Mouse (Mus musculus): ENCODE results near the gene Brd9. TPM values are rescaled to one million over a fixed set of nuclear protein-coding genes. Genes with fewer than 3 reads are reported as not detected.

The Brd9 gene
- polyA plus RNA-seq (2016; fragmentation: Nextera tagmentation; extraction: Ambion mirVana) = 78.2 and 83.4 TPM in 2 replicates

- Histone ChIP-seq H3K4me3 (peak within 1 kb of the TSS; percentile 71), H3K27ac (peak within 1 kb of the TSS; percentile 60), H3K36me3 (peaks cover 26% of the 10 kb centered on the region), H3K9ac (peak within 1 kb of the TSS; percentile 76), H3K4me1 (peaks cover 16% of the 10 kb centered on the region), H3K27me3 (replicated peaks) (no peaks in the 10 kb centered on the region), H3K9me3 (no peaks in the 10 kb centered on the region), H3K4me2 (replicated peaks) (peak within 1 kb of the TSS; percentile 83)
- WGBS = under 1% methylated on average over 82 of the region's 82 CpGs
- ATAC-seq (ENCODE audit: low FRiP score, low read depth) = peak; percentile 98
These were observed at the start of gene Brd9, which contains the start of gene Trip13 for GRCm38 (mm10) chr13:73937321-73938176. TSS of gene Brd9 (plus strand) at chr13:73937811. TSS of gene Trip13 (minus strand) at chr13:73937784.

- no peak for ATAC-seq (ENCODE audit: low FRiP score, low read depth)
- Histone ChIP-seq H3K27me3 (replicated peaks) (no peaks in the 10 kb centered on the region), H3K9ac (no peak overlapping the region), H3K4me3 (no peak overlapping the region), H3K36me3 (no peaks in the 10 kb centered on the region), H3K4me2 (replicated peaks) (no peak overlapping the region), H3K9me3 (no peaks in the 10 kb centered on the region; the same call in 1 of the 2 replicates), H3K4me1 (no peaks in the 10 kb centered on the region), H3K27ac (no peak overlapping the region)
- 63% methylated on average over 6 of the region's 6 CpGs for WGBS
These were observed 45.0 kb upstream of the Brd9 start for GRCm38 (mm10) chr13:73892493-73893178.

- H3K4me1 ChIP-seq = no peaks in the 10 kb centered on the region
- WGBS = 88% methylated on average over 3 of the region's 3 CpGs
- H3K27me3 ChIP-seq (replicated peaks) = no peaks in the 10 kb centered on the region
- no peak overlapping the region for H3K4me2 ChIP-seq (replicated peaks)
- H3K4me3 ChIP-seq = no peak overlapping the region
- H3K9me3 ChIP-seq = no peaks in the 10 kb centered on the region; the same call in 1 of the 2 replicates
- ATAC-seq (ENCODE audit: low FRiP score, low read depth) = no peak
- H3K9ac ChIP-seq = no peak overlapping the region
- H3K36me3 ChIP-seq = no peaks in the 10 kb centered on the region
- H3K27ac ChIP-seq = no peak overlapping the region
These were observed 40.0 kb upstream of the Brd9 start for GRCm38 (mm10) chr13:73897561-73897960.

GRCm38 (mm10) chr13:73907136-73907535, 30.5 kb upstream of the Brd9 start:
- no peak overlapping the region for H3K27ac ChIP-seq
- 0 out of 2 replicates have a peak, but pooled peaks cover 3% of the 10 kb centered on the region for H3K36me3 ChIP-seq
- no peak for ATAC-seq (ENCODE audit: low FRiP score, low read depth)
- H3K4me2 ChIP-seq (replicated peaks) = no peak overlapping the region
- no peaks in the 10 kb centered on the region for H3K27me3 ChIP-seq (replicated peaks)
- H3K4me3 ChIP-seq = no peak overlapping the region
- H3K4me1 ChIP-seq = no peaks in the 10 kb centered on the region
- 88% methylated on average over 5 of the region's 5 CpGs for WGBS
- no peaks in the 10 kb centered on the region for H3K9me3 ChIP-seq
- no peak overlapping the region for H3K9ac ChIP-seq

- 66% methylated on average over 2 of the region's 2 CpGs for WGBS
- Histone ChIP-seq H3K9ac (no peak overlapping the region), H3K36me3 (peaks cover 3% of the 10 kb centered on the region; the same call in 1 of the 2 replicates), H3K9me3 (no peaks in the 10 kb centered on the region), H3K4me2 (replicated peaks) (no peak overlapping the region), H3K4me1 (no peaks in the 10 kb centered on the region), H3K4me3 (no peak overlapping the region), H3K27ac (no peak overlapping the region), H3K27me3 (replicated peaks) (no peaks in the 10 kb centered on the region)
- ATAC-seq (ENCODE audit: low FRiP score, low read depth) = peak; percentile 68; the same call in 1 of the 2 replicates
These were observed 29.8 kb upstream of the Brd9 start for GRCm38 (mm10) chr13:73907683-73908412.

- peaks cover 41% of the 10 kb centered on the region for H3K36me3 ChIP-seq
- no peaks in the 10 kb centered on the region for H3K9me3 ChIP-seq
- H3K9ac ChIP-seq = no peak overlapping the region
- H3K4me2 ChIP-seq (replicated peaks) = no peak overlapping the region
- H3K27me3 ChIP-seq (replicated peaks) = no peaks in the 10 kb centered on the region
- 94% methylated on average over 4 of the region's 4 CpGs for WGBS
- H3K27ac ChIP-seq = no peak overlapping the region
- no peak for ATAC-seq (ENCODE audit: low FRiP score, low read depth)
- no peaks in the 10 kb centered on the region for H3K4me1 ChIP-seq
- no peak overlapping the region for H3K4me3 ChIP-seq
These were observed 24.5 kb upstream of the Brd9 start for GRCm38 (mm10) chr13:73913066-73913465.

GRCm38 (mm10) chr13:73932201-73932600, 5.4 kb upstream of the Brd9 start:
- H3K9me3 ChIP-seq = no peaks in the 10 kb centered on the region
- WGBS = 91% methylated on average over 10 of the region's 10 CpGs
- no peak overlapping the region for H3K4me2 ChIP-seq (replicated peaks)
- peaks cover 8% of the 10 kb centered on the region; the same call in 1 of the 2 replicates for H3K4me1 ChIP-seq
- H3K27me3 ChIP-seq (replicated peaks) = no peaks in the 10 kb centered on the region
- H3K9ac ChIP-seq = no peak overlapping the region
- peaks cover 30% of the 10 kb centered on the region for H3K36me3 ChIP-seq
- no peak for ATAC-seq (ENCODE audit: low FRiP score, low read depth)
- H3K27ac ChIP-seq = no peak overlapping the region
- H3K4me3 ChIP-seq = no peak overlapping the region

- Histone ChIP-seq H3K9ac (peak overlapping the region; percentile 76), H3K27me3 (replicated peaks) (no peaks in the 10 kb centered on the region), H3K27ac (no peak overlapping the region), H3K4me1 (peaks cover 16% of the 10 kb centered on the region), H3K9me3 (no peaks in the 10 kb centered on the region), H3K4me3 (peak overlapping the region; percentile 71), H3K36me3 (peaks cover 23% of the 10 kb centered on the region), H3K4me2 (replicated peaks) (peak overlapping the region; percentile 83)
- WGBS = 11% methylated on average over 5 of the region's 5 CpGs
- peak; percentile 49; the same call in 1 of the 2 replicates for ATAC-seq (ENCODE audit: low FRiP score, low read depth)
These were observed 682 bp upstream of the Brd9 start for GRCm38 (mm10) chr13:73936938-73937320.

GRCm38 (mm10) chr13:73938177-73938560, 558 bp downstream of the Brd9 start:
- 47% methylated on average over 13 of the region's 13 CpGs for WGBS
- peaks cover 16% of the 10 kb centered on the region for H3K4me1 ChIP-seq
- H3K36me3 ChIP-seq = peaks cover 29% of the 10 kb centered on the region
- peak overlapping the region; percentile 83 for H3K4me2 ChIP-seq (replicated peaks)
- H3K27ac ChIP-seq = no peak overlapping the region
- ATAC-seq (ENCODE audit: low FRiP score, low read depth) = peak; percentile 6
- H3K4me3 ChIP-seq = peak overlapping the region; percentile 71
- H3K9me3 ChIP-seq = no peaks in the 10 kb centered on the region
- no peaks in the 10 kb centered on the region for H3K27me3 ChIP-seq (replicated peaks)
- peak overlapping the region; percentile 76 for H3K9ac ChIP-seq

GRCm38 (mm10) chr13:73939101-73939500, 1.5 kb downstream of the Brd9 start:
- Histone ChIP-seq H3K27ac (no peak overlapping the region), H3K4me2 (replicated peaks) (no peak overlapping the region), H3K4me3 (no peak overlapping the region), H3K36me3 (peaks cover 39% of the 10 kb centered on the region), H3K9ac (no peak overlapping the region), H3K4me1 (peaks cover 16% of the 10 kb centered on the region), H3K9me3 (no peaks in the 10 kb centered on the region), H3K27me3 (replicated peaks) (no peaks in the 10 kb centered on the region)
- 94% methylated on average over 5 of the region's 5 CpGs for WGBS
- ATAC-seq (ENCODE audit: low FRiP score, low read depth) = no peak

GRCm38 (mm10) chr13:73944606-73945005, 7.0 kb downstream of the Brd9 start:
- no peak overlapping the region for H3K4me3 ChIP-seq
- H3K27ac ChIP-seq = no peak overlapping the region
- no peak overlapping the region for H3K9ac ChIP-seq
- no peaks in the 10 kb centered on the region for H3K27me3 ChIP-seq (replicated peaks)
- no peak for ATAC-seq (ENCODE audit: low FRiP score, low read depth)
- H3K4me1 ChIP-seq = no peaks in the 10 kb centered on the region
- peaks cover 91% of the 10 kb centered on the region for H3K36me3 ChIP-seq
- 95% methylated on average over 9 of the region's 9 CpGs for WGBS
- H3K4me2 ChIP-seq (replicated peaks) = no peak overlapping the region
- no peaks in the 10 kb centered on the region for H3K9me3 ChIP-seq

All from neural tube, embryonic 12.5 days (tissue).